Mouse (Mus musculus) heart, embryonic 14.5 days (tissue): ENCODE measurements around the gene Tmem158. TPM values are rescaled to one million over a fixed set of nuclear protein-coding genes. Genes with fewer than 3 reads are reported as not detected.

Experiments used
- ATAC-seq: fragments of 200-750 bp; cut with Nextera tagmentation; 2 replicates; pipeline ENCODE4 v1.8.0; 2017; ENCODE audit warnings: low read depth, moderate TSS enrichment; ENCODE audit not compliant: insufficient number of reproducible peaks, insufficient read depth, low FRiP score
- H3K27ac ChIP-seq, 2 experiments: fragments of 200-500 bp in 1 of 2; fragments of 300-500 bp in 1 of 2; sonication (generic) in 1 of 2; replicated peaks in 1 of 2; 2 replicates each; pipeline ENCODE4 v1.5.1; 2012 to 2014; ENCODE audit warnings: low read depth in 2 of 2, low read length in 2 of 2, control low read depth in 1 of 2, mild to moderate bottlenecking in 1 of 2, mixed read lengths in 1 of 2; ENCODE audit not compliant: control insufficient read depth in 1 of 2, insufficient read depth in 1 of 2
- H3K27me3 ChIP-seq: fragments of 300-500 bp; sonication (generic); 2 replicates; pipeline ENCODE4 v1.6.1; 2014; ENCODE audit warnings: mild to moderate bottlenecking, low read length, control low read depth; ENCODE audit not compliant: control insufficient read depth, insufficient read depth
- H3K36me3 ChIP-seq: fragments of 300-500 bp; sonication (generic); 2 replicates; pipeline ENCODE4 v1.6.1; 2014; ENCODE audit warnings: mild to moderate bottlenecking, control low read depth, low read length, mixed read lengths; ENCODE audit not compliant: control insufficient read depth, insufficient read depth
- H3K4me1 ChIP-seq, 2 experiments: fragments of 200-500 bp in 1 of 2; fragments of 300-500 bp in 1 of 2; sonication (generic) in 1 of 2; 2 replicates each; pipeline ENCODE4 v1.6.1; 2012 to 2014; ENCODE audit warnings: low read length in 2 of 2, control low read depth in 1 of 2, mixed read lengths in 1 of 2; ENCODE audit not compliant: control insufficient read depth in 2 of 2, insufficient read depth in 2 of 2
- H3K4me2 ChIP-seq: fragments of 300-500 bp; sonication (generic); 2 replicates; pipeline ENCODE4 v1.6.1; 2014; ENCODE audit warnings: mild to moderate bottlenecking, low read length
- H3K4me3 ChIP-seq, 2 experiments: fragments of 200-500 bp in 1 of 2; fragments of 300-500 bp in 1 of 2; sonication (generic) in 1 of 2; 2 replicates each; pipeline ENCODE4 v1.5.1; 2012 to 2014; ENCODE audit warnings: low read length in 2 of 2, mild to moderate bottlenecking in 2 of 2, control low read depth in 1 of 2, low read depth in 1 of 2, moderate library complexity in 1 of 2; ENCODE audit not compliant: control insufficient read depth in 1 of 2, insufficient read depth in 1 of 2
- H3K9ac ChIP-seq: fragments of 300-500 bp; sonication (generic); 2 replicates; pipeline ENCODE4 v1.6.1; 2014; ENCODE audit warnings: mild to moderate bottlenecking, low read length
- H3K9me3 ChIP-seq: fragments of 300-500 bp; sonication (generic); 2 replicates; pipeline ENCODE4 v1.6.1; 2016; ENCODE audit warnings: low read length, control low read depth; ENCODE audit not compliant: control insufficient read depth
- WGBS: fragments of 180-500 bp; shearing (Covaris S2); extraction: QIAGEN DNeasy Blood & Tissue Kit; methylation state at CpG from one replicate; pipeline ENCODE4 v1.1.7; 2014; 5-methylcytosine and 5-hydroxymethylcytosine counted together
- polyA plus RNA-seq: library from polyadenylated mRNA; unstranded; fragments of >200 nt; fragmentation: Nextera tagmentation; extraction: Ambion mirVana; gene quantifications from 2 replicates; pipeline ENCODE4 v1.2.1, GENCODE M21; 2014

Gene Tmem158
- polyA plus RNA-seq, 1 experiment from 2014 or later, result 6.6 TPM

- H3K4me1 ChIP-seq, result no peaks in the 10 kb centered on the region
- H3K9me3 ChIP-seq, result no peaks in the 10 kb centered on the region
- no peak overlapping the region for H3K9ac ChIP-seq
- ATAC-seq, result no peak
- no peaks in the 10 kb centered on the region for H3K36me3 ChIP-seq
- no peak overlapping the region for H3K27ac ChIP-seq
- H3K27me3 ChIP-seq, result no peaks in the 10 kb centered on the region
- H3K4me2 ChIP-seq, result no peak overlapping the region
- no peak overlapping the region for H3K4me3 ChIP-seq
These were observed 35.7 kb upstream of the Tmem158 start for GRCm38 (mm10) chr9:123296229-123296628.

- 43% methylated on average over 5 of the region's 5 CpGs for WGBS
- no peak for ATAC-seq
- no peaks in the 10 kb centered on the region for H3K4me1 ChIP-seq
These were observed 34.0 kb upstream of the Tmem158 start for GRCm38 (mm10) chr9:123294581-123294980.

GRCm38 (mm10) chr9:123288378-123288777 lies 27.8 kb upstream of the Tmem158 start:
- Histone ChIP-seq H3K4me3 (no peak overlapping the region), H3K9me3 (no peaks in the 10 kb centered on the region), H3K9ac (no peak overlapping the region), H3K4me1 (no peaks in the 10 kb centered on the region), H3K4me2 (no peak overlapping the region), H3K27me3 (no peaks in the 10 kb centered on the region), H3K27ac (no peak overlapping the region), H3K36me3 (no peaks in the 10 kb centered on the region)
- WGBS, result 62% methylated on average over 3 of the region's 3 CpGs
- no peak for ATAC-seq

More at GRCm38 (mm10) chr9:123294581-123294980, 34.0 kb upstream of the Tmem158 start:
- H3K4me2 ChIP-seq, result no peak overlapping the region
- no peak overlapping the region for H3K9ac ChIP-seq
- no peaks in the 10 kb centered on the region for H3K9me3 ChIP-seq
- H3K27ac ChIP-seq, result no peak overlapping the region
- H3K4me3 ChIP-seq, result no peak overlapping the region
- H3K36me3 ChIP-seq, result no peaks in the 10 kb centered on the region
- H3K27me3 ChIP-seq, result no peaks in the 10 kb centered on the region

- no peak overlapping the region for H3K4me3 ChIP-seq
- no peak for ATAC-seq
- no peak overlapping the region for H3K9ac ChIP-seq
- H3K36me3 ChIP-seq, result no peaks in the 10 kb centered on the region
- no peaks in the 10 kb centered on the region for H3K27me3 ChIP-seq
- H3K4me2 ChIP-seq, result no peak overlapping the region
- WGBS, result 43% methylated on average over 4 of the region's 4 CpGs
- no peaks in the 10 kb centered on the region; a peak in 1 of 4 replicates for H3K4me1 ChIP-seq
- H3K27ac ChIP-seq, result no peak overlapping the region
- H3K9me3 ChIP-seq, result no peaks in the 10 kb centered on the region
These were observed 25.1 kb upstream of the Tmem158 start for GRCm38 (mm10) chr9:123285623-123286022.

- H3K27ac ChIP-seq, result no peak overlapping the region
- H3K4me1 ChIP-seq, result no peaks in the 10 kb centered on the region; a peak in 1 of 4 replicates
- H3K9ac ChIP-seq, result no peak overlapping the region
- no peak overlapping the region for H3K4me2 ChIP-seq
- no peaks in the 10 kb centered on the region for H3K27me3 ChIP-seq
- ATAC-seq, result no peak
- no peaks in the 10 kb centered on the region for H3K36me3 ChIP-seq
- no peaks in the 10 kb centered on the region for H3K9me3 ChIP-seq
- H3K4me3 ChIP-seq, result no peak overlapping the region
These were observed 20.2 kb upstream of the Tmem158 start for GRCm38 (mm10) chr9:123280775-123281174.

GRCm38 (mm10) chr9:123278003-123278402 lies 17.4 kb upstream of the Tmem158 start:
- Histone ChIP-seq H3K27ac (no peak overlapping the region), H3K27me3 (no peaks in the 10 kb centered on the region), H3K4me3 (no peak overlapping the region), H3K9me3 (no peaks in the 10 kb centered on the region), H3K36me3 (no peaks in the 10 kb centered on the region), H3K4me2 (no peak overlapping the region), H3K9ac (no peak overlapping the region), H3K4me1 (no peaks in the 10 kb centered on the region; a peak in 1 of 4 replicates)
- ATAC-seq, result no peak
- WGBS, result 84% methylated on average over 2 of the region's 2 CpGs

GRCm38 (mm10) chr9:123275373-123275772 lies 14.8 kb upstream of the Tmem158 start:
- Histone ChIP-seq H3K4me2 (no peak overlapping the region), H3K4me1 (no peaks in the 10 kb centered on the region), H3K36me3 (no peaks in the 10 kb centered on the region), H3K4me3 (no peak overlapping the region), H3K27ac (no peak overlapping the region), H3K9ac (no peak overlapping the region), H3K9me3 (no peaks in the 10 kb centered on the region; the same call in 1 of the 2 replicates), H3K27me3 (no peaks in the 10 kb centered on the region)
- no peak for ATAC-seq
- 71% methylated on average over 2 of the region's 2 CpGs for WGBS

GRCm38 (mm10) chr9:123274674-123275073 lies 14.1 kb upstream of the Tmem158 start:
- Histone ChIP-seq H3K4me2 (no peak overlapping the region), H3K27me3 (no peaks in the 10 kb centered on the region), H3K27ac (no peak overlapping the region), H3K4me3 (no peak overlapping the region), H3K4me1 (no peaks in the 10 kb centered on the region), H3K36me3 (no peaks in the 10 kb centered on the region), H3K9me3 (no peaks in the 10 kb centered on the region; the same call in 1 of the 2 replicates), H3K9ac (no peak overlapping the region)
- ATAC-seq, result no peak
- WGBS, result 46% methylated on average over 5 of the region's 5 CpGs
